Mouse (Mus musculus): ENCODE data around the gene Psmg4.

DNA sequence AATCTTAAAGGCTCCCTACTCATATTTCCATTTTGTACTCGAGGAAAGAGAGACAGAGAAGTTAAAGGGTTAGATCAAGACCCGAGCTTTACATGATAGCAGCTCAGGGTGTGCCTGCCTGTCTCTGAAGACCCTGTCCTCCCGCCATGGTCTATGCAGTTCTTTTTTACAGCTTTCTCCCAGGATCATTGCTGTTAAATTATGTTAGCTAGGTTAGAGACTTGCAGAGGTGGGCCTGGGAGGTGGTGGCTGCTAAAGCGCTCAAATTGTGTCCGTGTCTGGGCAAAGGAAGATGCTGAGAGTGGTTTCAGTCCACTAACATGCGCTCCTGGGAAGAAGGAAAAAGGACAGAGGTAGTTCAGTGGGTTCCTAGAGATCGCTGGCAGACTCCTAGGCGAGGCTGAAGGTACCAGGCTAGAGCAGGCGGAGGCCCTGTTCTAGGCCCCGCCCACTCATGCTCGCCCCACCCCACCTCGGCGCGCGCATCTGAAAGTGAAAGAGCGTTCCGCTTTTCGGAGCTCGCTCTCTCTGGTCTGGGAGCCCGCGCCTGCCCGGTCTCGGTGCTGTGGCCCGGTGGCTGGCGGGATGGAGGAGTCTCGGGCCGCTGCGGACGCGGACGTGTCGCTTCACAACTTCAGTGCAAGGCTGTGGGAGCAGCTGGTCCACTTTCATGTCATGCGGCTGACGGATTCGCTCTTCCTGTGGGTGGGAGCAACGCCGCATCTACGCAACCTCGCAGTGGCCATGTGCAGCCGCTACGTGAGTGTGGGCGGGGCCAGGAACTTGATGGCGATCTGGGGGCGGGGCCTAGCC lies at the start of gene Psmg4:
- TF ChIP-seq CTCF (IDR thresholded peaks at IDR 0.05; ENCODE audit: low read depth, low read length) = no peak
- peak; percentile 40 for TF ChIP-seq POLR2A (IDR thresholded peaks at IDR 0.05; ENCODE audit: insufficient read depth, low read length)

All from ES-Bruce4 (cell line).